Mouse (Mus musculus) effector memory CD4-positive, alpha-beta T cell, adult 5 months (primary cell): ENCODE measurements around the gene Atp6v1f. TPM values are rescaled to one million over a fixed set of nuclear protein-coding genes. Genes with fewer than 3 reads are reported as not detected.

ENCODE experiments used
- polyA plus RNA-seq: library from polyadenylated mRNA; unstranded; fragments of 100-300 nt; shearing (Covaris generic); gene quantifications from one replicate; pipeline ENCODE4 v1.2.1, GENCODE M21; 2017

Gene Atp6v1f
- polyA plus RNA-seq: 295 TPM

DNA sequence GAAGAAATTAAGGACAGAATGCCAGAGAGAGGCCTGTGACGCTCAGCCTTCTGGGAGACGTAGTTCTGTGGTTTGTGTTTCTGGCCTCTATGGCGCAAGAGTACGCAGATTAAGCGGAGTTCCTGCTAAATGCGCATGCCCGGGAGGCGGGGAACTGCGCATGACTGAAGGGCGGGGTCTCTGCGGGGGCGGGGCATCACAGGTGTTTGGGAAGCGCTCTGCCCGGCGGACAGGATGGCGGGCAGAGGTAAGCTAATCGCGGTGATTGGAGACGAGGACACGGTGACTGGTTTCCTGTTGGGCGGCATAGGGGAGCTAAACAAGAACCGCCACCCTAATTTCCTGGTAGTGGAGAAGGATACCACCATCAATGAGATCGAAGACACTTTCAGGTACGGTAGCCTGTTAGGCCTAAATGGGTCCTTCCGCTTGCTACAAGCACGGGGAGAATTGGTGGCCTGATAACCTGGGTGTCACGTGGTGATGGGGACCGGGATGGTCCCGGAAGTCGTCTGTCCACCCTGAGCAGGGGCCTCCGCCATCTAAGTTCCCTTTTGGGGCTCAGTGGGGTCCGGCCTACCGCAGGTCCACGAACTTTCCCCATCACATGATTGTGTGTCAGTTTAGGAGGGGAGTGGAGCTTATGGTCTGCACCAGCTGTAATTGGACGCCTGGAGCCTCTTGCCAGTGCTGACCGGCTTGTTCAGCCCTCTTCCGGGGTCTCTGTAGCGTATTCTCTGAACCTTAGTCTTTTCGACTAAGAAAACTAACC, at the start of gene Atp6v1f:
Gene Atp6v1f, plus strand, starts transcription at position 136 of the 772 bp plus-strand sequence.

DNA sequence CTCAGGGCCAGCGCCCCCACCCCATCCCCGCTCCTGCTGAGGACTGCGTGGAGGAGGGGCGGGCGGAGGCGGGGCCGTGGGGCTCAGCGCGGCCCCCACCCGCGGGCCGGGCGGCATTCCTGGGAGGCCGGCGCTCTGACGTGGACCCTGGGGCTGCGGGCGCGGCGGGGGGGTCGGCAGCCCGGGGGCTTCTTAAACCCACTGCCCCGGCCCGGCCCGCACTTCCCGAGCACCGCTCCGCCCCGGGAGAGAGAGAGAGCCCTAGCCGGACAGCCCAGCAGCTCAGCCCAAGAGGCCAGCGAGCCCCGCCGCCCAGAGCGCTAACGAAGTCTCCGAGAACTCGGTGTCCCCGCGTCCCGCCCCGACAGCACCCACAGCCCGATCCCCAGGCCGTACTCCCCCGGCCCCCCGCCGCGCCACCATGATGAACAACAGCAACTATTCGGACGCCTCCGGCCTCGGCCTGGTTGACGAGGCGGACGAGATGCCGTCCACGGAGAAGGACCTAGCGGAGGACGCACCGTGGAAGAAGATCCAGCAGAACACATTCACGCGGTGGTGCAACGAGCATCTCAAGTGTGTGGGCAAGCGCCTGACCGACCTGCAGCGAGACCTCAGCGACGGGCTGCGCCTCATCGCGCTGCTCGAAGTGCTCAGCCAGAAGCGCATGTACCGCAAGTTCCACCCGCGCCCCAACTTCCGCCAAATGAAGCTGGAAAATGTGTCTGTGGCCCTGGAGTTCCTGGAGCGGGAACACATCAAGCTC, 34.3 kb upstream of the Atp6v1f start, which contains the start of gene Flnc:
Gene Flnc, plus strand, starts transcription at position 219 of the 766 bp plus-strand sequence.

DNA sequence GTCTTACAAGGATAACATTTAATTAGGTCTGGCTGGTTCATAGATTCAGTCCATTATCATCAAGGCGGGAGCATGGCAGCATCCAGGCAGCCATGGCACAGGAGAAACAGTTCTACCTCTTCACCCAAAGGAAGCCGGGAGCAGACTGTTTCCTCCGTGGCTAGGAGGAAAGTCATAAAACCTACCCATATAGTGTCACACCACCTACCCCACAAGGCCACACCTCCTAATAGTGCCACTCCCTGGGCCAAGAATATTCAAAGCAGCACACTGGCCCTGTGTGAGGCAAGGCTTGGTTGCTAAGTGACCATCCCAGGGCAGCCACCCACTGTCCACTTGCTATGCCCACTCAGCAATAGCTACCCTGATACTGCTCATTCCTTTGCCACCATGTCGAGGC, 3.6 kb downstream of the Atp6v1f start, which contains the start of gene Atp6v1fnb:
Gene Atp6v1fnb, plus strand, starts transcription at position 301 of the 400 bp plus-strand sequence.

DNA sequence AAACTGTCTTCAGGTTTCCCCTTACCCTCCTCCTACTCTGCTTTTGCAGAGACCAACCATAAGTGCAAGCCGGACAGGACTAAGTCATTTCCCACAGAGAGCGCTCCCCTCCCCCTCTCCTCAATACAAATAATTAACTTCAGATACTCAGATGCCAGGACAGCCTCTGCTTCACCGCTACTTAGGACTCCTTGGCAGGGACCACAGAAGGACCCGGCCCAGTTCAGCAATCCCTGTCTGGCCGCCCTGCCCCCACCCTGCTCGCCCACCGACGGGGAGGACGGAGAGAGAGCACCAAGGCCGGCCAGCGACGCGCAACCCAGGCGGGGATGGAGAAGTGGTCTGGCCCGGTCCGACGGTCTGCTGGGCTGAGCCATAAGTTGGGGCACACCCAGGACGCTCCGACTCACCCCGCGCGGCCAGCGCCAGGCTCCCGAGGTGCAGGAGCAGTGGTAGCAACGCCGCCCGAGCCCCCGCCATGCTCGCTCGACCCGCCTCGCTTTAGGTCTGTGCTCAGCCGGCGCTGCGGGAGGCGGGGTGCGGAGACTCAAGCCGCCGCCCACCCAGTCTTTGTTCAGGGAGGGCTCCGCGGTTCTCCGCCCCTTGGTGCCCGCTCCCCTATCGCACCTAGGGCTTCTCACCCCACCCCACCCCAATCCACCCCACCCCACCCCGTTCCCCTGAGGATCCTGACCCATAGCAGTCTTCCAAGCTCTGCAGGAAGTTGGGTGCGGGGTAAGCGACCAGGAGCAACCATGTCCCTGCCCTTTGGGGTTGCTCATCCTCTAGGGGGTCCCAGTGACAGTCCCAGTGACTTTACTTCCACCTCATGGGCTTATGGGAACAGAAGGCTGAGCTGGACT, 40.2 kb downstream of the Atp6v1f start, which contains the start of gene Kcp:
Gene Kcp, minus strand, starts transcription at position 506 of the 863 bp plus-strand sequence.

Other genes starting within 250 kb of the Atp6v1f start
- gene Hilpda, start 195.2 kb upstream of the Atp6v1f start, polyA plus RNA-seq: 230 TPM
- 0.99 TPM for gene Fam71f2, start 188.1 kb upstream of the Atp6v1f start, polyA plus RNA-seq
- gene Fam71f1, start 148.6 kb upstream of the Atp6v1f start, polyA plus RNA-seq: not detected
- gene Calu, start 119.6 kb upstream of the Atp6v1f start, polyA plus RNA-seq: 84.0 TPM
- not detected for gene Opn1sw, start 79.2 kb upstream of the Atp6v1f start, polyA plus RNA-seq
- 1.2 TPM for gene Ccdc136, start 71.4 kb upstream of the Atp6v1f start, polyA plus RNA-seq
- not detected for gene Flnc, start 34.5 kb upstream of the Atp6v1f start, polyA plus RNA-seq
- gene Atp6v1fnb, start 3.7 kb downstream of the Atp6v1f start, polyA plus RNA-seq: not detected
- gene Kcp, start 40.2 kb downstream of the Atp6v1f start, polyA plus RNA-seq: 0.32 TPM
- gene Irf5, start 58.9 kb downstream of the Atp6v1f start, polyA plus RNA-seq: 19.7 TPM
- 91.2 TPM for gene Tnpo3, start 142.2 kb downstream of the Atp6v1f start, polyA plus RNA-seq
- 0.47 TPM for gene Tspan33, start 226.5 kb downstream of the Atp6v1f start, polyA plus RNA-seq